Mouse (Mus musculus): ENCODE data around the gene Ugt1a8. TPM values are rescaled to one million over a fixed set of nuclear protein-coding genes. Genes with fewer than 3 reads are reported as not detected.
"Not testable (repeated sequence)": the region's sequence is repeated elsewhere in the genome, so short reads cannot be mapped to it uniquely, and the experiment has no call there.

Ugt1a8 gene
- polyA plus RNA-seq, 1 experiment from 2014 or later, result not detected

DNA sequence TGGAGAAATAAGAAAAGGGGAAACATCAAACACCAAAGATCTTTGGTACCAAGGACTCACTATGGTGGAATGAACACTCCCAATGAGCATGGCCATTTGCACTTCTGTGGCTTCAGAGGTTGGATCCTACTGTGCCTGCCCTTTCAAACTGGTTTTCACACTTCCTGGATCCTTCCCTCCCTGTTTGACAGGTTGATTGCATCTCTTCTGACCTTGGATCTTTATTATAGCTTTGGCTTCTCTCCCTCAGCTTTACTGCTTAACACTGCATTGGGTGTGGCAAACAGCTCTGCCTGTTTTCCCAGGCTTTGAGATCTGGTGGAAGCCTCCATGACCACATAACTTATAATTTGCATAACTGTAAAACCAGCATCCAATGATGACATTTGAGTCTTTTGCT lies 132.7 kb downstream of the Ugt1a8 start:
- ATAC-seq, result no peak
- peaks cover 26% of the 10 kb centered on the region for H3K9me3 ChIP-seq (ENCODE audit: control insufficient read depth, low read length)

DNA sequence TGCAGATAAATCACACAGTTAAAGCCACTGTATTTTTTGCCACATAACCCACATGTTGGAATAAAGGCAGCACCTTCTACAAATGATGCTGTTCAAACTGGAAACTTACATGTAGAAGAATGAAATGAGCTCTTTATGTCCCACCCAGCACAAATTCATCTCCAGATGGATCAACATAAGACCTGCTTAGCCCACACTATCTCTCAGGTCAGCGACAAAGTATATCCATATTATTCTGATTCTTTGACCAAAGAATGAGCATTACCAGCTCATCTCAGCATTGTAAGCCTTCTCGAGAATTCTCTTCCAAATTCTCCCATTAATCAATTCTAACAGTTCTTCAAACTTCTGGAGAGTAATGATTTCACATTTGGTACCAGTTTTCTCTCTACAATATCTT lies 134.6 kb downstream of the Ugt1a8 start:
- Histone ChIP-seq H3K4me1 (replicated peaks; ENCODE audit: control insufficient read depth, insufficient read depth, low read length) (no peaks in the 10 kb centered on the region), H3K27ac (ENCODE audit: low read length) (no peak overlapping the region), H3K4me2 (ENCODE audit: low read length) (no peak overlapping the region), H3K9ac (replicated peaks; ENCODE audit: low read depth, low read length) (no peak overlapping the region), H3K4me3 (replicated peaks; ENCODE audit: low read length) (no peak overlapping the region), H3K36me3 (ENCODE audit: control insufficient read depth, insufficient read depth) (no peaks in the 10 kb centered on the region), H3K27me3 (replicated peaks; ENCODE audit: control insufficient read depth, insufficient read depth, low read length) (no peaks in the 10 kb centered on the region), H3K9me3 (ENCODE audit: control insufficient read depth, low read length) (peaks cover 28% of the 10 kb centered on the region)
- no peak for ATAC-seq
- WGBS, result 46% methylated on average over 2 of the region's 2 CpGs

More for the DNA sequence above, 132.7 kb downstream of the Ugt1a8 start:
- Histone ChIP-seq H3K4me1 (replicated peaks; ENCODE audit: control insufficient read depth, insufficient read depth, low read length) (no peaks in the 10 kb centered on the region), H3K4me2 (ENCODE audit: low read length) (no peak overlapping the region), H3K4me3 (replicated peaks; ENCODE audit: low read length) (no peak overlapping the region), H3K27ac (ENCODE audit: low read length) (no peak overlapping the region), H3K27me3 (replicated peaks; ENCODE audit: control insufficient read depth, insufficient read depth, low read length) (no peaks in the 10 kb centered on the region), H3K36me3 (ENCODE audit: control insufficient read depth, insufficient read depth) (no peaks in the 10 kb centered on the region), H3K9ac (replicated peaks; ENCODE audit: low read depth, low read length) (no peak overlapping the region)

DNA sequence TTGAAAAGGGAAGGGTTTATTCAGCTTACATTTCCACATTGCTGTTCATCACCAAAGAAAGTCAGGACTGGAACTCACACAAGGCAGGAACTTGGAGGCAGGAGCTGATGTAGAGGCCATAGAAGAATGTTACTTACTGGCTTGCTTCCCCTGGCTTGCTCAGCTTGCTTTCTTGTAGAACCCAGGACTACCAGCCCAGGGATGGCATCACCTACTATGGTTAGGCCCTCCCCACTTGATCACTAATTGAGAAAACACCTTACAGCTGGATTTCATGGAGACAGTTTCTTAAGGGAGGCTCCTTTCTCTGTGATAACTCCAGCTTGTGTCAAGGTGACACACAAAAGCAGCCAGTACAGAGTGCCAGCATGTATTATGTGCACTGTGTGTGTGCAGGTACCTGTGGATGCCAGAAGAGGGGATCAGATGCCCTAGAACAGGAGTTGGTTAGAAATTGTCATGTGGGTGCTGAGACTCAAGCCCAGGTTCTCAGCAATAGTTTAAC lies 135.4 kb downstream of the Ugt1a8 start:
- H3K27me3 ChIP-seq (replicated peaks; ENCODE audit: control insufficient read depth, insufficient read depth, low read length); H3K9ac ChIP-seq (replicated peaks; ENCODE audit: low read depth, low read length); H3K27ac ChIP-seq (ENCODE audit: low read length); H3K4me2 ChIP-seq (ENCODE audit: low read length); H3K36me3 ChIP-seq (ENCODE audit: control insufficient read depth, insufficient read depth); H3K4me3 ChIP-seq (replicated peaks; ENCODE audit: low read length); H3K4me1 ChIP-seq (replicated peaks; ENCODE audit: control insufficient read depth, insufficient read depth, low read length); ATAC-seq: not testable (repeated sequence)
- peaks cover 31% of the 10 kb centered on the region for H3K9me3 ChIP-seq (ENCODE audit: control insufficient read depth, low read length)

DNA sequence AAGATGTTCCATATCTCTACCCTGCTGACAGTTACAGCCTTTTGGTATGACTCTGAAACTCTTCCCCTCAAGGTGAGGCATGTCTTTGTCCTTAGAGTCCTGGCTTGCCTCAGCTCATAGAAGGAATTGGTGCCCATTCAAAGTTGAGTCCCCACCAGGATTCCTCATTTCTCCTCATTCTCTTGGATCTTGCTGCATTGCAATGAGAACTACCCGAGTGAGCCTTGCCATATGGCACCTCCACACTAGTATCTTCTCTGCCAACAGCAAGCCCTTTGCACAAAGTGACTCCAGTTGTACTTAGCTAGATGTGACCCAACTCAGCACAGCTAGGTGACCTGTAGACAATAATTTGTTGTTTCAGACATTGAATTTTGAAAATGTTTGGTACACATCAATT lies 136.0 kb downstream of the Ugt1a8 start:
- Histone ChIP-seq H3K27me3 (replicated peaks; ENCODE audit: control insufficient read depth, insufficient read depth, low read length) (no peaks in the 10 kb centered on the region), H3K36me3 (ENCODE audit: control insufficient read depth, insufficient read depth) (no peaks in the 10 kb centered on the region), H3K4me1 (replicated peaks; ENCODE audit: control insufficient read depth, insufficient read depth, low read length) (no peaks in the 10 kb centered on the region), H3K9me3 (ENCODE audit: control insufficient read depth, low read length) (peaks cover 35% of the 10 kb centered on the region), H3K4me3 (replicated peaks; ENCODE audit: low read length) (no peak overlapping the region), H3K9ac (replicated peaks; ENCODE audit: low read depth, low read length) (no peak overlapping the region), H3K27ac (ENCODE audit: low read length) (no peak overlapping the region), H3K4me2 (ENCODE audit: low read length) (no peak overlapping the region)
- WGBS, result 48% methylated on average over 1 of the region's 1 CpGs
- no peak for ATAC-seq

DNA sequence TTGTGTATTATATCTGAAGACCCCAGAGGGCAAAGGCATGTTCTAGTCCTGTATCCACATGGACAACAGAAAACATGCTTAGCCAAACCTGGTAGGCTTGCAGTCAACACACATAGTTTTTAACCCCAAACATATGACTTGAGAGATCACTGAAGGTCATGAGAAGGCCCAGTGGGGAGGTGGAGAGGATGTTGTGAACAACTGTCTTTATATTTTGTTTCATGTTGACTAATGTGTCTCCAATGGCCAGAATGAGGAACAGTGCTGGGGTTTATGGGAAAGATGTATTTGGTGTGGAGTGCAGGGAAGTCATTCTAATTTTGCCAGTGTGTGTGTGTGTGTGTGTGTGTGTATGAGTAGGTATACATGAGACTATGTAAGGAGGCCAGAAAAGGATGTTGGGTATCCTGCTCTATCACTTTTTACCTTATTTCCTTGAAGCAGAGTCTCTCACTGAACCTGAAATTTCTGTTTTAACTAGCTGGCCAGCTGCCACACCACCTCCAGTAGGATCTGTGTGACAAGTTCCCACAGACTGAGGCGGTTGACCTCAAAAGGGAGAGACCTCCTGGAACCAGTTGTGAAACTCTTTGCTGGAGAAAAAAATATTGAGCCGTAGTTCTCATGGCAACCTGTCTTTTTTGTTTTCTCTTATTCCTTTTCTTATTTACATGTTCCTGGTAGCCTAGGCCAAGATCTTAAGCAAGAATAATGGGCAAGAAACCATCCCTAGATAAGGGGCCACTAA lies 136.6 kb downstream of the Ugt1a8 start:
- Histone ChIP-seq H3K9me3 (ENCODE audit: control insufficient read depth, low read length) (peaks cover 41% of the 10 kb centered on the region), H3K4me3 (replicated peaks; ENCODE audit: low read length) (no peak overlapping the region), H3K4me2 (ENCODE audit: low read length) (no peak overlapping the region), H3K27me3 (replicated peaks; ENCODE audit: control insufficient read depth, insufficient read depth, low read length) (no peaks in the 10 kb centered on the region), H3K36me3 (ENCODE audit: control insufficient read depth, insufficient read depth) (no peaks in the 10 kb centered on the region), H3K4me1 (replicated peaks; ENCODE audit: control insufficient read depth, insufficient read depth, low read length) (no peaks in the 10 kb centered on the region), H3K27ac (ENCODE audit: low read length) (no peak overlapping the region), H3K9ac (replicated peaks; ENCODE audit: low read depth, low read length) (no peak overlapping the region)
- ATAC-seq, result no peak
- 68% methylated on average over 2 of the region's 2 CpGs for WGBS

DNA sequence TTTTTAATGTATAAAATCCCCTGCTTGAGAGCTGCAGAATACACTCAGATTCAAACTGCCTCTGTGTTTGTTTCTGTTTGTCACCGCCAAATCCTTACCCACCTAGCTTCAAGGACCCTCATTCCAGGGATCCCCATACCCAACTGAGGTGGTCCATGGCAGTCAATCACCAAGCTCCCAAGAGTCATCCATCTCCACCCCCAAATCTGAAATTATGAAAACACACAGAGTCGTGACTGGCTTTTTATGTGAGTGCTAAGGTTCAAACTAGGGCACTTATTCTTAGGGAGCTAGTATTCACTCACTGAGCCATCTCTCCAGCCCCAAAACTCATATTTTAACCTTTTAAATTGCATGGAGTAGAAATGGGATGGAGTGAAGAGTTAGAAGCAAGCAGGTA lies 137.7 kb downstream of the Ugt1a8 start:
- not testable (repeated sequence) for H3K27ac ChIP-seq (ENCODE audit: low read length); H3K27me3 ChIP-seq (replicated peaks; ENCODE audit: control insufficient read depth, insufficient read depth, low read length); H3K4me3 ChIP-seq (replicated peaks; ENCODE audit: low read length); H3K36me3 ChIP-seq (ENCODE audit: control insufficient read depth, insufficient read depth); H3K4me1 ChIP-seq (replicated peaks; ENCODE audit: control insufficient read depth, insufficient read depth, low read length); H3K9ac ChIP-seq (replicated peaks; ENCODE audit: low read depth, low read length); ATAC-seq; H3K4me2 ChIP-seq (ENCODE audit: low read length)
- peaks cover 52% of the 10 kb centered on the region for H3K9me3 ChIP-seq (ENCODE audit: control insufficient read depth, low read length)
- WGBS, result 37% methylated on average over 2 of the region's 2 CpGs

DNA sequence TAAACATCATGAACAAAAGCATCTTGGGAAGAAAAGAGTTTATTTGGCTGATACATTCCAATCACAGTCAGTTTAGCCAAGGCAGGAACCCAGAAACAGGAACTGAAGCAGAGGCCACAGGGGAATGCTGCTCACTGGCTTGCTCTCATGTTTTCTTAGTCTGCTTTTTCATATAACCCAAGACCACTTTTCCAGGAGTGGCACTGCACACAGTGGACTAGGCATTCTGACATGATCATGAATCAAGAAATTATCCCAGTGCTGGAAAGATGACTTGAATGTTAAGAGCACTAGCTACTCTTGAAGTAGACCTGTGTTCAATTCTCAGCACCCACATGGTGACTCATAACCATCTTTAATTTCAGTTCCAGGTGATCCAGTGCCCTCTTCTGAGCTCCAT lies 138.1 kb downstream of the Ugt1a8 start:
- no peak for ATAC-seq
- no peak overlapping the region for H3K4me2 ChIP-seq (ENCODE audit: low read length)
- no peaks in the 10 kb centered on the region for H3K4me1 ChIP-seq (replicated peaks; ENCODE audit: control insufficient read depth, insufficient read depth, low read length)
- H3K36me3 ChIP-seq (ENCODE audit: control insufficient read depth, insufficient read depth), result no peaks in the 10 kb centered on the region
- no peak overlapping the region for H3K27ac ChIP-seq (ENCODE audit: low read length)
- H3K27me3 ChIP-seq (replicated peaks; ENCODE audit: control insufficient read depth, insufficient read depth, low read length), result no peaks in the 10 kb centered on the region
- H3K9me3 ChIP-seq (ENCODE audit: control insufficient read depth, low read length), result peaks cover 56% of the 10 kb centered on the region
- H3K9ac ChIP-seq (replicated peaks; ENCODE audit: low read depth, low read length), result no peak overlapping the region
- no peak overlapping the region for H3K4me3 ChIP-seq (replicated peaks; ENCODE audit: low read length)

DNA sequence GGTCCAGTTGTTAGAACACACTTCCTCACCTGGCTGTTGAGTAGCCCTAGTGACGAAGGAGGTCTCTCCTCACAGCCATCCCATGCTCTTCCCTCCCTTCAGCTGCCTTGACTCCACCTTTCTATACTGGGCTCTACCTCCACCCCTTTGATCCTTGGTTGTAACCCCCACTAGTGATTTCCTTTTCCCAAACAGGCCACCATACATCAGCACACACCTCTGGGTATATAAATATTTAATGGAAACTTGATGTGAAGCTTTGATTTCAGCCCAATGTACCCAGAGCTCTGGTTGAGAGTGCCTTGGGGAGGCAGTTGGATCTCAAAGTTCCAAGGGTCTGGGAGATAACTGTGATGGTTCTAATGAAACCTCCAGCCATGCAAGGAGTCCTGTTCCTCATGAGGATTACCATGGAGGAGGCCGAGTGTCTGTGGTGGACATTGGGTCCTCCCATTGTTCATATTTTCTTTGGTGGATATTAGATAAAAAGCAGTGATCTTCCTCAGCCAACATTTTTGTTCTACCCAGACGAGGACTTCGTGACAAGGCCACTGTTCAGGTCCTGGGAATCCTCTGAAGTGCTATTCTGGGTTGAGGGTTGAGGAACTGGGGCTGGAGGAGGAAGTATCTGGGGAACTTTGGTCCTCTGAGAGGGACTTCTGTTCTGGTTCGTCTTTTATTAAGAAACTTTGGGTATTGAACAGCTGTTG lies 139.2 kb downstream of the Ugt1a8 start, which contains the start of gene Mroh2a:
Mroh2a (plus strand) TSS at position 317 of the 710 bp plus-strand sequence.
- 54% methylated on average over 5 of the region's 5 CpGs for WGBS
- Histone ChIP-seq H3K4me3 (replicated peaks; ENCODE audit: low read length) (no peak within 1 kb of the TSS), H3K27me3 (replicated peaks; ENCODE audit: control insufficient read depth, insufficient read depth, low read length) (no peaks in the 10 kb centered on the region), H3K4me2 (ENCODE audit: low read length) (no peak within 1 kb of the TSS), H3K9ac (replicated peaks; ENCODE audit: low read depth, low read length) (no peak within 1 kb of the TSS), H3K9me3 (ENCODE audit: control insufficient read depth, low read length) (peaks cover 66% of the 10 kb centered on the region), H3K4me1 (replicated peaks; ENCODE audit: control insufficient read depth, insufficient read depth, low read length) (no peaks in the 10 kb centered on the region), H3K27ac (ENCODE audit: low read length) (no peak within 1 kb of the TSS), H3K36me3 (ENCODE audit: control insufficient read depth, insufficient read depth) (no peaks in the 10 kb centered on the region)
- no peak for ATAC-seq

DNA sequence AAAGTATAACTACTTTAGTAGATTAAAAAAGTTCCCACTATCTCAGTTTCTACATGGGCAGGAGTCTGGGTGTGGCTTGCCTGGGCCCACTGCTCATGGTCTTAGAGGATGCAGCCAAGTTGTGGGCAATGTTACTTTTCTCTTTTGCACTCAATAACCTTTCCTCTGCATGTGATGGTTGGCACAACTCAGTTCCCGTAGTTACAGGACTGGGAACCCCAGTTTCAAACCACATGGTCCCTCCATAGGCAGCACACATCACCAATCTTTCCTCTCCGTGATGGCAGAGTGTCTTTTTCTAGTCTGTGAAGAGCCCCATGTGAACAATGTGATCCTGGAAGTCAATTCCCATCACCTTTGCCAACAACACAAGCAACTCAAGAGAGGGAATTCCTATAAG lies 139.9 kb downstream of the Ugt1a8 start:
- Histone ChIP-seq H3K4me3 (replicated peaks; ENCODE audit: low read length) (no peak overlapping the region), H3K27me3 (replicated peaks; ENCODE audit: control insufficient read depth, insufficient read depth, low read length) (no peaks in the 10 kb centered on the region), H3K27ac (ENCODE audit: low read length) (no peak overlapping the region), H3K4me2 (ENCODE audit: low read length) (no peak overlapping the region), H3K9ac (replicated peaks; ENCODE audit: low read depth, low read length) (no peak overlapping the region), H3K9me3 (ENCODE audit: control insufficient read depth, low read length) (peaks cover 70% of the 10 kb centered on the region), H3K4me1 (replicated peaks; ENCODE audit: control insufficient read depth, insufficient read depth, low read length) (no peaks in the 10 kb centered on the region), H3K36me3 (ENCODE audit: control insufficient read depth, insufficient read depth) (no peaks in the 10 kb centered on the region)
- ATAC-seq, result no peak
- WGBS, result 61% methylated on average over 2 of the region's 2 CpGs
